Mouse (Mus musculus) olfactory bulb, adult 2 months (tissue): ENCODE results near the gene Spint5. TPM values are rescaled to one million over a fixed set of nuclear protein-coding genes. Genes with fewer than 3 reads are reported as not detected.

ENCODE experiments used
- H3K27ac ChIP-seq: fragments of 200-500 bp; 2 replicates; pipeline ENCODE4 v1.5.1; 2012; ENCODE audit warnings: low read depth, low read length; ENCODE audit not compliant: insufficient read depth
- H3K4me1 ChIP-seq: fragments of 200-500 bp; 2 replicates; pipeline ENCODE4 v1.6.1; 2012; ENCODE audit warnings: low read length; ENCODE audit not compliant: control insufficient read depth, insufficient read depth
- H3K4me3 ChIP-seq: fragments of 200-500 bp; 2 replicates; pipeline ENCODE4 v1.5.1; 2012; ENCODE audit warnings: mild to moderate bottlenecking, low read depth, low read length, moderate library complexity; ENCODE audit not compliant: insufficient read depth
- CTCF ChIP-seq: fragments of 200-500 bp; IDR thresholded peaks from 2 replicates; pipeline ENCODE4 v1.5.1; 2012; ENCODE audit warnings: low read depth, mild to moderate bottlenecking, low read length, moderate library complexity; ENCODE audit not compliant: insufficient read depth
- POLR2A ChIP-seq: fragments of 200-500 bp; IDR thresholded peaks from 2 replicates; pipeline ENCODE4 v1.6.1; 2012; ENCODE audit warnings: mild to moderate bottlenecking, low read depth, low read length, moderate library complexity; ENCODE audit not compliant: insufficient read depth
- WGBS: fragments of 180-500 bp; shearing (Covaris S2); methylation state at CpG from one replicate; pipeline ENCODE4 v1.1.7; 2018; 5-methylcytosine and 5-hydroxymethylcytosine counted together
- polyA plus RNA-seq: library from polyadenylated mRNA; stranded (reverse); fragments of >200 nt; gene quantifications from 2 replicates; pipeline ENCODE4 v1.2.4, GENCODE M21; 2012; ENCODE audit warnings: low replicate concordance; ENCODE audit not compliant: missing spikeins, insufficient read depth, insufficient read length

Spint5 gene
- polyA plus RNA-seq, 1 experiment, result not detected

- WGBS, result 87% methylated on average over 7 of the region's 7 CpGs
- no peak for TF ChIP-seq POLR2A
- no peak for TF ChIP-seq CTCF
- Histone ChIP-seq H3K4me3 (no peak overlapping the region), H3K27ac (no peak overlapping the region), H3K4me1 (no peaks in the 10 kb centered on the region)
Measured at GRCm38 (mm10) chr2:164762593-164762992, 47.5 kb downstream of the Spint5 start.

- no peak overlapping the region for H3K4me3 ChIP-seq
- H3K27ac ChIP-seq, result no peak overlapping the region
- 72% methylated on average over 3 of the region's 3 CpGs for WGBS
- TF ChIP-seq POLR2A (no peak), CTCF (no peak)
- H3K4me1 ChIP-seq, result peaks cover 3% of the 10 kb centered on the region; the same call in 1 of the 2 replicates
Measured at GRCm38 (mm10) chr2:164765841-164766240, 50.7 kb downstream of the Spint5 start.

Other genes starting within 250 kb of the Spint5 start
- not detected in 2 replicates for gene Trp53tg5, start 241.6 kb upstream of the Spint5 start, polyA plus RNA-seq
- gene Dbndd2, start 229.2 kb upstream of the Spint5 start, polyA plus RNA-seq, result 84.6 TPM in 1 of 2 replicates, not detected in the other
- gene Pigt, start 217.8 kb upstream of the Spint5 start, polyA plus RNA-seq, result not detected in 2 replicates
- not detected in 2 replicates for gene Wfdc2, start 152.9 kb upstream of the Spint5 start, polyA plus RNA-seq
- not detected in 2 replicates for gene Spint3, start 141.8 kb upstream of the Spint5 start, polyA plus RNA-seq
- gene Wfdc6a, start 129.9 kb upstream of the Spint5 start, polyA plus RNA-seq, result not detected in 2 replicates
- not detected in 2 replicates for gene Eppin, start 121.7 kb upstream of the Spint5 start, polyA plus RNA-seq
- gene Wfdc6b, start 101.8 kb upstream of the Spint5 start, polyA plus RNA-seq, result not detected in 2 replicates
- not detected in 2 replicates for gene Wfdc8, start 101.7 kb upstream of the Spint5 start, polyA plus RNA-seq
- not detected in 2 replicates for gene Wfdc16, start 76.5 kb upstream of the Spint5 start, polyA plus RNA-seq
- not detected in 2 replicates for gene Wfdc10, start 59.3 kb upstream of the Spint5 start, polyA plus RNA-seq
- gene Wfdc9, start 58.7 kb upstream of the Spint5 start, polyA plus RNA-seq, result not detected in 2 replicates
- gene Wfdc11, start 41.2 kb upstream of the Spint5 start, polyA plus RNA-seq, result not detected in 2 replicates
- gene Wfdc13, start 30.2 kb upstream of the Spint5 start, polyA plus RNA-seq, result not detected in 2 replicates
- gene Spint4, start 16.8 kb upstream of the Spint5 start, polyA plus RNA-seq, result not detected in 2 replicates
- gene Wfdc3, start 30.6 kb downstream of the Spint5 start, polyA plus RNA-seq, result not detected in 2 replicates
- not detected in 2 replicates for gene Dnttip1, start 30.7 kb downstream of the Spint5 start, polyA plus RNA-seq
- gene Ube2c, start 54.6 kb downstream of the Spint5 start, polyA plus RNA-seq, result not detected in 2 replicates
- gene Tnnc2, start 64.7 kb downstream of the Spint5 start, polyA plus RNA-seq, result not detected in 2 replicates
- not detected in 2 replicates for gene Snx21, start 70.5 kb downstream of the Spint5 start, polyA plus RNA-seq
- not detected in 2 replicates for gene Acot8, start 89.6 kb downstream of the Spint5 start, polyA plus RNA-seq
- not detected in 2 replicates for gene Zswim3, start 89.8 kb downstream of the Spint5 start, polyA plus RNA-seq
- not detected in 2 replicates for gene Zswim1, start 107.4 kb downstream of the Spint5 start, polyA plus RNA-seq
- not detected in 2 replicates for gene Spata25, start 113.2 kb downstream of the Spint5 start, polyA plus RNA-seq
- not detected in 2 replicates for gene Ctsa, start 117.6 kb downstream of the Spint5 start, polyA plus RNA-seq
- gene Neurl2, start 118.2 kb downstream of the Spint5 start, polyA plus RNA-seq, result not detected in 2 replicates
- not detected in 2 replicates for gene Pltp, start 142.4 kb downstream of the Spint5 start, polyA plus RNA-seq
- gene Pcif1, start 164.0 kb downstream of the Spint5 start, polyA plus RNA-seq, result not detected in 2 replicates
- not detected in 2 replicates for gene Zfp335, start 196.5 kb downstream of the Spint5 start, polyA plus RNA-seq
- gene Mmp9, start 225.5 kb downstream of the Spint5 start, polyA plus RNA-seq, result not detected in 2 replicates
- gene Slc12a5, start 245.5 kb downstream of the Spint5 start, polyA plus RNA-seq, result not detected in 2 replicates